ENCODE assay signal across 9 mouse cellular contexts in genomic region chr2:154552424-154552907, GRCm38 (mm10). TPM values are rescaled to one million over a fixed set of nuclear protein-coding genes. Genes with fewer than 3 reads are reported as not detected.
DNase-seq lines count a peak whose midpoint lies in the region; ATAC-seq and TF ChIP-seq lines count a peak whose summit lies in the region.
"Had no signal": no experiment of that assay in that cellular context is flagged by ENCODE, and none has a peak within 500 bp of the region (broad histone marks: within the 10 kb centered on the region; RNA-seq: fewer than 3 reads in every experiment).

No protein-coding gene starts in this region.

- H3K9me3 ChIP-seq in hindbrain, embryonic 15.5 days, result no peaks in the 10 kb centered on the region
- no peaks in the 10 kb centered on the region for H3K9me3 ChIP-seq in midbrain, embryonic 10.5 days (replicated peaks)

- H3K36me3 ChIP-seq in hindbrain, embryonic 15.5 days, result no peaks in the 10 kb centered on the region
- H3K36me3 ChIP-seq in midbrain, embryonic 10.5 days, result peaks cover 11% of the 10 kb centered on the region; the same call in 1 of the 2 replicates

- WGBS in hindbrain, embryonic 15.5 days, result 23% methylated on average over 27 of the region's 27 CpGs
- 26% methylated on average over 27 of the region's 27 CpGs for WGBS in midbrain, embryonic 10.5 days

- TF ChIP-seq CTCF in gastrocnemius, adult 2 months (IDR thresholded peaks at IDR 0.05), result peak; percentile 79

- H3K27me3 ChIP-seq in hindbrain, embryonic 15.5 days, result peaks cover 10% of the 10 kb centered on the region
- peaks cover 67% of the 10 kb centered on the region for H3K27me3 ChIP-seq in midbrain, embryonic 10.5 days (ENCODE audit: low read depth, poor library complexity, severe bottlenecking)

- H3K4me1 ChIP-seq in hindbrain, embryonic 15.5 days (replicated peaks), result peaks cover 47% of the 10 kb centered on the region
- H3K4me1 ChIP-seq in midbrain, embryonic 10.5 days, result peaks cover 44% of the 10 kb centered on the region

- H3K4me2 ChIP-seq in hindbrain, embryonic 15.5 days, result peak overlapping the region; percentile 36

- intact Hi-C loops in gastrocnemius, adult 2 months (cut with DNase I), result loop anchor here (5.0 kb wide), 1 partner anchor 60 kb away; the partner anchor contains the start of genes 4930519P11Rik and Zfp341
- intact Hi-C loops in left cerebral cortex, postnatal 36 days (cut with DNase I), result loop anchor here (2.0 kb wide), 1 partner anchor 60 kb away; the partner anchor contains the start of genes 4930519P11Rik and Zfp341

- peak; percentile 54 for ATAC-seq in activated CD4-positive, CD25-positive, alpha-beta regulatory T cell, adult 4 months
- peak; percentile 77 for ATAC-seq in hindbrain, embryonic 15.5 days (ENCODE audit: low FRiP score, low read depth)

- no peak overlapping the region for H3K9ac ChIP-seq in hindbrain, embryonic 15.5 days

- peak; percentile 67 to 92 for DNase-seq in cerebellum, postnatal 4 days (ENCODE audit: low spot score in 2 of 2)
- DNase-seq in gastrocnemius, adult 2 months, result peak; percentile 88
- peak; percentile 61 to 62 for DNase-seq in left cerebral cortex, postnatal 36 days (ENCODE audit: low spot score in 2 of 2)
- DNase-seq in midbrain, embryonic 10.5 days (ENCODE audit: low spot score), result peak; percentile 76
- peak; percentile 73 for DNase-seq in right cerebral cortex, postnatal 4 days
- DNase-seq in adipocyte (ENCODE audit: low spot score), result no peak

- peak overlapping the region; percentile 78 for H3K27ac ChIP-seq in gastrocnemius, adult 2 months
- peak overlapping the region; percentile 49 for H3K27ac ChIP-seq in hindbrain, embryonic 15.5 days (replicated peaks)
- H3K27ac ChIP-seq in midbrain, embryonic 10.5 days (replicated peaks), result peak overlapping the region; percentile 64; the same call in 1 of the 2 replicates

- H3K4me3 ChIP-seq in gastrocnemius, adult 2 months, result peak overlapping the region; percentile 74
- H3K4me3 ChIP-seq in hindbrain, embryonic 15.5 days, result no peak overlapping the region
- peak overlapping the region; percentile 12 for H3K4me3 ChIP-seq in midbrain, embryonic 10.5 days

RNA-seq across cellular contexts. Expression of gene Actl10, which starts 0.9 kb away (rescaled TPM):
- polyA plus RNA-seq in activated CD4-positive, CD25-positive, alpha-beta regulatory T cell, adult 4 months (2017; shearing (Covaris generic)), result not detected
- not detected for total RNA-seq in gastrocnemius, adult 2 months (2021)
- 0.52 and 0.76 TPM in 2 replicates for polyA plus RNA-seq in hindbrain, embryonic 15.5 days (2015; fragmentation: Nextera tagmentation; extraction: Ambion mirVana)
- not detected for total RNA-seq in left cerebral cortex, postnatal 36 days (2021)
- 0.81 and 0.98 TPM in 2 replicates for polyA plus RNA-seq in midbrain, embryonic 10.5 days (2016; fragmentation: Nextera tagmentation; extraction: Ambion mirVana)
- total RNA-seq: layer of hippocampus, adult 18-20 months had no signal

RNA-seq across cellular contexts. Expression of gene 1700003F12Rik, which starts 5.6 kb away (rescaled TPM):
- not detected for polyA plus RNA-seq in activated CD4-positive, CD25-positive, alpha-beta regulatory T cell, adult 4 months (2017; shearing (Covaris generic))
- total RNA-seq in gastrocnemius, adult 2 months (2021), result not detected
- 1.7 and 2.7 TPM in 2 replicates for polyA plus RNA-seq in hindbrain, embryonic 15.5 days (2015; fragmentation: Nextera tagmentation; extraction: Ambion mirVana)
- 1 to 10 TPM in 1 of 2 experiments, under 1 TPM in 1; 0.49 to 1.2 TPM for total RNA-seq in left cerebral cortex, postnatal 36 days (2021)
- 4.4 and 5.1 TPM in 2 replicates for polyA plus RNA-seq in midbrain, embryonic 10.5 days (2016; fragmentation: Nextera tagmentation; extraction: Ambion mirVana)

RNA-seq across cellular contexts. Expression of gene Necab3, which starts 6.2 kb away (rescaled TPM):
- polyA plus RNA-seq in activated CD4-positive, CD25-positive, alpha-beta regulatory T cell, adult 4 months (2017; shearing (Covaris generic)), result 1 to 10 TPM in 1 of 2 experiments, under 1 TPM in 1; 0.27 to 1.4 TPM
- under 1 TPM; 0.33 to 0.36 TPM for total RNA-seq in gastrocnemius, adult 2 months (2021)
- 20.3 and 21.4 TPM in 2 replicates for polyA plus RNA-seq in hindbrain, embryonic 15.5 days (2015; fragmentation: Nextera tagmentation; extraction: Ambion mirVana)
- 10 to 100 TPM; 88.7 to 95.3 TPM for total RNA-seq in left cerebral cortex, postnatal 36 days (2021)
- polyA plus RNA-seq in midbrain, embryonic 10.5 days (2016; fragmentation: Nextera tagmentation; extraction: Ambion mirVana), result 5.2 and 7.6 TPM in 2 replicates

RNA-seq across cellular contexts. Expression of gene E2f1, which starts 17.2 kb away (rescaled TPM):
- 1 to 10 TPM in 1 of 2 experiments, under 1 TPM in 1; 0.91 to 2.3 TPM for polyA plus RNA-seq in activated CD4-positive, CD25-positive, alpha-beta regulatory T cell, adult 4 months (2017; shearing (Covaris generic))
- under 1 TPM; 0.28 to 0.64 TPM for total RNA-seq in gastrocnemius, adult 2 months (2021)
- 8.4 and 8.6 TPM in 2 replicates for polyA plus RNA-seq in hindbrain, embryonic 15.5 days (2015; fragmentation: Nextera tagmentation; extraction: Ambion mirVana)
- total RNA-seq in left cerebral cortex, postnatal 36 days (2021), result 10 to 100 TPM; 10.2 to 14.6 TPM
- polyA plus RNA-seq in midbrain, embryonic 10.5 days (2016; fragmentation: Nextera tagmentation; extraction: Ambion mirVana), result 34.9 and 35.5 TPM in 2 replicates

RNA-seq across cellular contexts. Expression of gene Pxmp4, which starts 51.0 kb away (rescaled TPM):
- 10 to 100 TPM; 20.5 to 23.2 TPM for polyA plus RNA-seq in activated CD4-positive, CD25-positive, alpha-beta regulatory T cell, adult 4 months (2017; shearing (Covaris generic))
- 10 to 100 TPM; 10.1 to 15.8 TPM for total RNA-seq in gastrocnemius, adult 2 months (2021)
- polyA plus RNA-seq in hindbrain, embryonic 15.5 days (2015; fragmentation: Nextera tagmentation; extraction: Ambion mirVana), result 16.9 and 18.6 TPM in 2 replicates
- 10 to 100 TPM; 12.4 to 13.9 TPM for total RNA-seq in left cerebral cortex, postnatal 36 days (2021)
- polyA plus RNA-seq in midbrain, embryonic 10.5 days (2016; fragmentation: Nextera tagmentation; extraction: Ambion mirVana), result 13.2 and 13.9 TPM in 2 replicates
